Comparison of ENCODE assay signal across 16 mouse cellular contexts in the genomic region with DNA sequence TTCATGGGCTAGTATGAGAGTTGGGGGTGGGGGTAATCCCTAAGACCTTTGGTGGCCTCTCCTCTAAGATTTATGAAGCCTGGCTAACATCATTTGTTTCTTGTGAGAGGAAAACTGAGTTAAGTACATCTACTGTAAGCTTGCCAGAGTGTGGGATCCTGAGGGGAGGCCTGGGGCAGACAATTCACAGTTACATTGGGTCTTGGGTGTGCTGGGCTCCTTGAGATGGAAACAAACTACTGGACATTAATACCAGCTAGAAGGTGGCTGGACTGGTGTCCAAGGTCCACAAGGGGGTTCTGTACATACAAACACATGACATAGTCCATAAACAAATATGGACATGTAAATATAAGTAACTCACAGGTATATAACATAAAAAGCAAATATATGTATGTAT. TPM values are rescaled to one million over a fixed set of nuclear protein-coding genes. Genes with fewer than 3 reads are reported as not detected.
DNase-seq lines count a peak whose midpoint lies in the region; ATAC-seq and TF ChIP-seq lines count a peak whose summit lies in the region.
"Had no signal": no experiment of that assay in that cellular context is flagged by ENCODE, and none has a peak within 500 bp of the region (broad histone marks: within the 10 kb centered on the region; RNA-seq: fewer than 3 reads in every experiment).

No protein-coding gene starts in this region.

- no peak for TF ChIP-seq CTCF in layer of hippocampus, adult 2 months (conservative IDR thresholded peaks at IDR 0.05)

- no peak for ATAC-seq in heart, embryonic 14.5 days (ENCODE audit: insufficient number of reproducible peaks, insufficient read depth, low FRiP score, low read depth)
- ATAC-seq in megakaryocyte-erythroid progenitor cell, adult 5-6 weeks (replicated peaks; ENCODE audit: low FRiP score, low TSS enrichment, poor library complexity, severe bottlenecking): no peak

- no peaks in the 10 kb centered on the region for H3K36me3 ChIP-seq in heart, embryonic 14.5 days (ENCODE audit: control insufficient read depth, insufficient read depth, low read length)
- H3K36me3 ChIP-seq: intestine, embryonic 15.5 days; liver, embryonic 13.5 days had no signal

- no peaks in the 10 kb centered on the region for H3K9me3 ChIP-seq in heart, embryonic 14.5 days (ENCODE audit: control insufficient read depth, low read length)
- H3K9me3 ChIP-seq: intestine, embryonic 15.5 days; liver, embryonic 13.5 days; megakaryocyte, embryonic 14.5 days had no signal

- H3K4me3 ChIP-seq in heart, embryonic 14.5 days (ENCODE audit: control insufficient read depth in 1 of 2, insufficient read depth in 1 of 2, low read depth in 1 of 2, low read length in 2 of 2): no peak overlapping the region
- H3K4me3 ChIP-seq in layer of hippocampus, adult 2 months: no peak overlapping the region
- H3K4me3 ChIP-seq in brown adipose tissue, adult 24 weeks (ENCODE audit: insufficient read depth, low read depth, low read length): no peak overlapping the region
- H3K4me3 ChIP-seq: intestine, embryonic 15.5 days; liver, embryonic 13.5 days had no signal

- peak; percentile 42 for DNase-seq in cerebellum, adult 11 months
- no peak for DNase-seq in cerebellum, adult 9-10 months
- DNase-seq in heart, postnatal 10 days: no peak
- no peak for DNase-seq in layer of hippocampus, adult 2 months (ENCODE audit: low spot score in 2 of 2)
- no peak for DNase-seq in layer of hippocampus, adult 9-11 months
- DNase-seq: gastrocnemius, postnatal 25 days had no signal

- intact Hi-C loops in heart, postnatal 10 days (cut with DNase I): no loop called here

- H3K4me1 ChIP-seq in heart, embryonic 14.5 days (ENCODE audit: control insufficient read depth in 2 of 2, insufficient read depth in 2 of 2, low read length in 2 of 2): peaks cover 30 to 35% of the 10 kb centered on the region in 2 experiments
- peaks cover 22% of the 10 kb centered on the region for H3K4me1 ChIP-seq in brown adipose tissue, adult 24 weeks (ENCODE audit: control insufficient read depth, insufficient read depth, insufficient read length, low read length)

- H3K27me3 ChIP-seq in heart, embryonic 14.5 days (ENCODE audit: control insufficient read depth, insufficient read depth, low read length): no peaks in the 10 kb centered on the region
- H3K27me3 ChIP-seq: intestine, embryonic 15.5 days had no signal

- peak overlapping the region; percentile 61 for H3K4me2 ChIP-seq in heart, embryonic 14.5 days (ENCODE audit: low read length)

- peak overlapping the region; percentile 66 for H3K9ac ChIP-seq in heart, embryonic 14.5 days (ENCODE audit: low read length)
- H3K9ac ChIP-seq: intestine, embryonic 15.5 days; liver, embryonic 13.5 days had no signal

- peak overlapping the region; percentile 91 to 92 for H3K27ac ChIP-seq in heart, embryonic 14.5 days (replicated peaks in 1 of 2; ENCODE audit: control insufficient read depth in 1 of 2, insufficient read depth in 1 of 2, low read depth in 2 of 2, low read length in 2 of 2)
- H3K27ac ChIP-seq in layer of hippocampus, adult 2 months: peak overlapping the region; percentile 80
- 0 out of 2 replicates have a peak overlapping the region, but pooled peaks have one; percentile 2 for H3K27ac ChIP-seq in brown adipose tissue, adult 24 weeks (replicated peaks; ENCODE audit: low read depth, low read length)
- H3K27ac ChIP-seq: liver, embryonic 13.5 days had no signal

RNA-seq across cellular contexts. Expression of a gene that starts 2.0 kb away (rescaled TPM):
- not detected in 2 replicates for polyA plus RNA-seq in heart, embryonic 14.5 days (2014; fragmentation: Nextera tagmentation; extraction: Ambion mirVana)
- total RNA-seq in heart, postnatal 10 days (2021): under 1 TPM in 1 of 2 experiments, not detected in 1; 0.96 TPM
- total RNA-seq in layer of hippocampus, adult 2 months (2021): 1 to 10 TPM in 1 of 2 experiments, not detected in 1; 3.2 TPM
- polyA plus RNA-seq in brown adipose tissue, adult 24 weeks (2012; ENCODE audit: insufficient read depth, insufficient read length, missing spikeins): not detected in 2 replicates
- total RNA-seq in megakaryocyte-erythroid progenitor cell, adult 5-6 weeks (2014; fragmentation: Nextera tagmentation): not detected in 2 replicates
- total RNA-seq in megakaryocyte-erythroid progenitor cell, adult 5-6 weeks (2017): not detected in 2 replicates
- total RNA-seq: adrenal gland, adult 18-20 months had no signal
- polyA plus RNA-seq: brain, embryonic 14.5 days; forebrain, embryonic 14.5 days; intestine, embryonic 15.5 days; liver, embryonic 13.5 days had no signal

RNA-seq across cellular contexts. Expression of a gene that starts 2.0 kb away (rescaled TPM):
- polyA plus RNA-seq in heart, embryonic 14.5 days (2014; fragmentation: Nextera tagmentation; extraction: Ambion mirVana): not detected in 2 replicates
- not detected for total RNA-seq in heart, postnatal 10 days (2021)
- total RNA-seq in layer of hippocampus, adult 2 months (2021): not detected
- not detected in 2 replicates for polyA plus RNA-seq in brown adipose tissue, adult 24 weeks (2012; ENCODE audit: insufficient read depth, insufficient read length, missing spikeins)
- total RNA-seq in megakaryocyte-erythroid progenitor cell, adult 5-6 weeks (2014; fragmentation: Nextera tagmentation): not detected in 2 replicates
- total RNA-seq in megakaryocyte-erythroid progenitor cell, adult 5-6 weeks (2017): not detected in 2 replicates
- total RNA-seq: adrenal gland, adult 18-20 months; common myeloid progenitor, adult 5-6 weeks; gastrocnemius, postnatal 25 days had no signal
- polyA plus RNA-seq: brain, embryonic 14.5 days; forebrain, embryonic 14.5 days; intestine, embryonic 15.5 days; liver, embryonic 13.5 days had no signal

RNA-seq across cellular contexts. Expression of a gene that starts 7.7 kb away (rescaled TPM):
- 0.19 TPM in 1 of 2 replicates, not detected in the other for polyA plus RNA-seq in heart, embryonic 14.5 days (2014; fragmentation: Nextera tagmentation; extraction: Ambion mirVana)
- under 1 TPM in 1 of 2 experiments, not detected in 1; 0.14 TPM for total RNA-seq in heart, postnatal 10 days (2021)
- under 1 TPM in 1 of 2 experiments, not detected in 1; 0.33 TPM for total RNA-seq in layer of hippocampus, adult 2 months (2021)
- polyA plus RNA-seq in brown adipose tissue, adult 24 weeks (2012; ENCODE audit: insufficient read depth, insufficient read length, missing spikeins): not detected in 2 replicates
- not detected in 2 replicates for total RNA-seq in megakaryocyte-erythroid progenitor cell, adult 5-6 weeks (2014; fragmentation: Nextera tagmentation)
- not detected in 2 replicates for total RNA-seq in megakaryocyte-erythroid progenitor cell, adult 5-6 weeks (2017)
- total RNA-seq: adrenal gland, adult 18-20 months; common myeloid progenitor, adult 5-6 weeks; gastrocnemius, postnatal 25 days had no signal
- polyA plus RNA-seq: forebrain, embryonic 14.5 days; liver, embryonic 13.5 days had no signal

RNA-seq across cellular contexts. Expression of a gene that starts 24.0 kb away (rescaled TPM):
- polyA plus RNA-seq in heart, embryonic 14.5 days (2014; fragmentation: Nextera tagmentation; extraction: Ambion mirVana): 2.2 and 2.7 TPM in 2 replicates
- total RNA-seq in heart, postnatal 10 days (2021): 1 to 10 TPM; 4.6 to 5.1 TPM
- 10 to 100 TPM; 23.4 to 25.8 TPM for total RNA-seq in layer of hippocampus, adult 2 months (2021)
- polyA plus RNA-seq in brown adipose tissue, adult 24 weeks (2012; ENCODE audit: insufficient read depth, insufficient read length, missing spikeins): 17.5 and 22.9 TPM in 2 replicates
- total RNA-seq in megakaryocyte-erythroid progenitor cell, adult 5-6 weeks (2014; fragmentation: Nextera tagmentation): not detected in 2 replicates
- total RNA-seq in megakaryocyte-erythroid progenitor cell, adult 5-6 weeks (2017): 0.14 and 0.15 TPM in 2 replicates

RNA-seq across cellular contexts. Expression of a gene that starts 46.3 kb away (rescaled TPM):
- 14.6 and 16.7 TPM in 2 replicates for polyA plus RNA-seq in heart, embryonic 14.5 days (2014; fragmentation: Nextera tagmentation; extraction: Ambion mirVana)
- total RNA-seq in heart, postnatal 10 days (2021): 10 to 100 TPM; 20.6 to 29.3 TPM
- 10 to 100 TPM; 31.3 to 33.8 TPM for total RNA-seq in layer of hippocampus, adult 2 months (2021)
- polyA plus RNA-seq in brown adipose tissue, adult 24 weeks (2012; ENCODE audit: insufficient read depth, insufficient read length, missing spikeins): 3.0 and 4.6 TPM in 2 replicates
- total RNA-seq in megakaryocyte-erythroid progenitor cell, adult 5-6 weeks (2014; fragmentation: Nextera tagmentation): 0.20 and 0.52 TPM in 2 replicates
- 1.9 and 3.4 TPM in 2 replicates for total RNA-seq in megakaryocyte-erythroid progenitor cell, adult 5-6 weeks (2017)

Comparison
In these comparisons a context has a peak if more than half of its experiments do, and no peak if none do; other contexts are left out.
1. H3K27ac ChIP-seq: peak in every context shown above with its lines; median percentile 92 in heart, embryonic 14.5 days; 80 in layer of hippocampus, adult 2 months; 2 in brown adipose tissue, adult 24 weeks.